Mouse (Mus musculus) liver, embryonic 14.5 days (tissue): ENCODE measurements around the gene Pgap3.

ENCODE experiments used
- CTCF ChIP-seq: IDR thresholded peaks from 2 replicates; pipeline ENCODE4 v1.5.1; 2016; ENCODE audit warnings: antibody characterized with exemption, low read depth, control low read depth
- EP300 ChIP-seq: IDR thresholded peaks from 2 replicates; pipeline ENCODE4 v1.6.1; 2016; ENCODE audit warnings: antibody characterized with exemption, low read depth

DNA sequence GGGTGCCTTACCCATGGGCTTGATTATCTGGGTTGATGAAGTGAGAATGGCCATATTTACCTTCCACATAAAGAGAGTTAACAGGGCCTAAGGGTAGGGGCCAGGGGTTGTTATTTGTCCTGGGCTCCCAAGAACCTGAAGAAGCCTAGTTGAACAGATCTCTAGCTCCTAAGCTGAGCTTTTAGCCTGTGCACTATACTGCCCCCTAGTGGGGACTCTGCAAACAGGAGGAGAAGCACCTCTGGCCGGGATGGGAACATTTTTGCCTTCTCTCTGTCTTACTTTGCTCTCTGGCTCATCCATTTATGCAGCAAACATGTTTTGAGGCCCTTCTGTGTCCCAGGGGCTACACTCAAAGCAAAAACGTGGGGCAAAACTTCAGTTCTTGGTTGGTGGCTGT is 27.9 kb downstream of the Pgap3 start:
- peak; percentile 93 for TF ChIP-seq CTCF
- TF ChIP-seq EP300 = no peak
